ENCODE assay signal across 9 mouse cellular contexts in the genomic region with DNA sequence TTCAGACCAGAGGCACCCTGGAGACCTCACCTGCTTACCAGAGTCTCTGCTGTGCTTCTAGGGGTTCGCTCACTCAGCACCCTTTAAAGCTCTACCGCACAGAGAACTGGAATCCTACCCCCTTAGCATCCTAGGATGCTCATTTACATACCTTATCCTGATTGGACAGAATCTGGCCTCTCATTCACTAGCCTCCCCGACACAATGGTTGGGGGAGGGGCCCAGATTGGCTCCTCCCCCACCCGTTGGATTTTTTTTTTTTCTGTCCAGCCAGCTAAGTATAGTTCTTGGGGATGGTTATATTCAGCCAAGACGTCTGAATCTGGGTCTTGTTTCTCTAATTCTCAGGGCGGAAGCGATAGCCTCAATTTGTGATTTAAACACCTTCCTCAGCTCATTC. TPM values are rescaled to one million over a fixed set of nuclear protein-coding genes. Genes with fewer than 3 reads are reported as not detected.
DNase-seq lines count a peak whose midpoint lies in the region; ATAC-seq lines count a peak whose summit lies in the region.
"Had no signal": no experiment of that assay in that cellular context is flagged by ENCODE, and none has a peak within 500 bp of the region (broad histone marks: within the 10 kb centered on the region; RNA-seq: fewer than 3 reads in every experiment).

TSS of gene Ydjc (plus strand) at position 283 of the 400 bp plus-strand sequence.

- DNase-seq in neural tube, embryonic 11.5 days (ENCODE audit: low spot score): peak; percentile 48
- DNase-seq in neural tube, embryonic 10.5 days (ENCODE audit: extremely low spot score, low spot score): no peak
- peak; percentile 16 for DNase-seq in forebrain, embryonic 14.5 days (ENCODE audit: low spot score)
- no peak for DNase-seq in left cerebral cortex, postnatal 25 days (ENCODE audit: low spot score in 2 of 2)
- DNase-seq in adrenal gland, adult (ENCODE audit: inconsistent age in 2 of 2, low spot score in 1 of 2): no peak
- DNase-seq in natural killer cell, adult 2 months (ENCODE audit: low spot score in 2 of 2): no peak
- no peak for DNase-seq in urinary bladder, postnatal 36 days (ENCODE audit: low spot score in 2 of 2)

- no peak within 1 kb of the TSS for H3K27ac ChIP-seq in neural tube, embryonic 11.5 days (ENCODE audit: low read depth, low read length)
- H3K27ac ChIP-seq in forebrain, embryonic 14.5 days (ENCODE audit: low read depth, low read length): no peak within 1 kb of the TSS
- H3K27ac ChIP-seq in stomach, embryonic 16.5 days (ENCODE audit: low read length): no peak within 1 kb of the TSS
- H3K27ac ChIP-seq: liver, embryonic 14.5 days had no signal

- intact Hi-C loops in left cerebral cortex, postnatal 25 days (cut with DNase I): no loop called here

- no peaks in the 10 kb centered on the region for H3K9me3 ChIP-seq in neural tube, embryonic 11.5 days (ENCODE audit: control insufficient read depth, low read length)
- H3K9me3 ChIP-seq in forebrain, embryonic 14.5 days (replicated peaks; ENCODE audit: control insufficient read depth, low read length): no peaks in the 10 kb centered on the region
- H3K9me3 ChIP-seq in stomach, embryonic 16.5 days (replicated peaks; ENCODE audit: control insufficient read depth, low read length): no peaks in the 10 kb centered on the region

- H3K9ac ChIP-seq in neural tube, embryonic 11.5 days (ENCODE audit: low read length): no peak within 1 kb of the TSS
- H3K9ac ChIP-seq in forebrain, embryonic 14.5 days (ENCODE audit: low read length): no peak within 1 kb of the TSS
- no peak within 1 kb of the TSS for H3K9ac ChIP-seq in stomach, embryonic 16.5 days (ENCODE audit: low read length)
- H3K9ac ChIP-seq: liver, embryonic 14.5 days had no signal

- no peak within 1 kb of the TSS for H3K4me2 ChIP-seq in neural tube, embryonic 11.5 days (ENCODE audit: low read depth)
- H3K4me2 ChIP-seq in forebrain, embryonic 14.5 days (ENCODE audit: low read length): no peak within 1 kb of the TSS
- H3K4me2 ChIP-seq in stomach, embryonic 16.5 days (ENCODE audit: low read depth, low read length): no peak within 1 kb of the TSS

- no peaks in the 10 kb centered on the region for H3K36me3 ChIP-seq in neural tube, embryonic 11.5 days (ENCODE audit: control insufficient read depth, insufficient read depth, low read length)
- no peaks in the 10 kb centered on the region for H3K36me3 ChIP-seq in forebrain, embryonic 14.5 days (ENCODE audit: control insufficient read depth, insufficient read depth, low read length)
- H3K36me3 ChIP-seq in stomach, embryonic 16.5 days (ENCODE audit: control insufficient read depth, insufficient read depth, low read length): no peaks in the 10 kb centered on the region

- no peak within 1 kb of the TSS for H3K4me3 ChIP-seq in neural tube, embryonic 11.5 days (ENCODE audit: low read depth, low read length)
- H3K4me3 ChIP-seq in forebrain, embryonic 14.5 days (ENCODE audit: low read depth, low read length): no peak within 1 kb of the TSS
- H3K4me3 ChIP-seq in stomach, embryonic 16.5 days (replicated peaks; ENCODE audit: low read length): no peak within 1 kb of the TSS

- peaks cover 12% of the 10 kb centered on the region; the same call in 1 of the 2 replicates for H3K4me1 ChIP-seq in neural tube, embryonic 11.5 days (ENCODE audit: control insufficient read depth, insufficient read depth, low read length)
- H3K4me1 ChIP-seq in forebrain, embryonic 14.5 days (ENCODE audit: control insufficient read depth, insufficient read depth, low read length): peaks cover 3% of the 10 kb centered on the region; the same call in 1 of the 2 replicates
- peaks cover 13% of the 10 kb centered on the region for H3K4me1 ChIP-seq in stomach, embryonic 16.5 days (ENCODE audit: control insufficient read depth, insufficient read depth, low read length)

- 20% methylated on average over 7 of the region's 7 CpGs for WGBS in neural tube, embryonic 11.5 days
- 18% methylated on average over 7 of the region's 7 CpGs for WGBS in forebrain, embryonic 14.5 days
- WGBS in stomach, embryonic 16.5 days: 26% methylated on average over 7 of the region's 7 CpGs

- peaks cover 13% of the 10 kb centered on the region for H3K27me3 ChIP-seq in neural tube, embryonic 11.5 days (ENCODE audit: control insufficient read depth, insufficient read depth, low read length)
- 0 out of 2 replicates have a peak, but pooled peaks cover 7% of the 10 kb centered on the region for H3K27me3 ChIP-seq in forebrain, embryonic 14.5 days (replicated peaks; ENCODE audit: control insufficient read depth, insufficient read depth, low read length)
- H3K27me3 ChIP-seq in stomach, embryonic 16.5 days (ENCODE audit: control insufficient read depth, insufficient read depth, low read length): no peaks in the 10 kb centered on the region

- ATAC-seq in neural tube, embryonic 11.5 days (ENCODE audit: insufficient read depth, low FRiP score, low TSS enrichment): no peak
- ATAC-seq in forebrain, embryonic 14.5 days: no peak
- ATAC-seq in stomach, embryonic 16.5 days (ENCODE audit: insufficient read depth, low FRiP score): no peak

RNA-seq across cellular contexts. Expression of gene Ydjc, which starts in this region (rescaled TPM):
- 12.2 and 12.5 TPM in 2 replicates for polyA plus RNA-seq in neural tube, embryonic 11.5 days (2014; fragmentation: Nextera tagmentation; extraction: Ambion mirVana)
- 25.1 and 28.7 TPM in 2 replicates for polyA plus RNA-seq in forebrain, embryonic 14.5 days (2014; fragmentation: Nextera tagmentation; extraction: Ambion mirVana)
- 10 to 100 TPM; 30.6 to 31.5 TPM for total RNA-seq in left cerebral cortex, postnatal 25 days (2021)
- 15.9 and 20.2 TPM in 2 replicates for polyA plus RNA-seq in stomach, embryonic 16.5 days (2015; fragmentation: Nextera tagmentation; extraction: Ambion mirVana)

Comparison
In these comparisons a context has a peak if more than half of its experiments do, and no peak if none do; other contexts are left out.
1. DNase-seq: peak in neural tube, embryonic 11.5 days (single experiment) and forebrain, embryonic 14.5 days (single experiment); none in neural tube, embryonic 10.5 days (single experiment), left cerebral cortex, postnatal 25 days (0 of 2), adrenal gland, adult (0 of 2), natural killer cell, adult 2 months (0 of 2) and urinary bladder, postnatal 36 days (0 of 2).